Mouse (Mus musculus) spleen, adult 12 weeks (tissue): ENCODE data around the gene Eno1.

Experiments used
- DNase-seq: peaks from one replicate; pipeline ENCODE4 v3.0.0; 2022; ENCODE audit warnings: low spot score

The Eno1 gene

GRCm38 (mm10) chr4:150236521-150237481 lies at the start of gene Eno1:
Eno1 (plus strand) TSS chr4:150236721.
- DNase-seq = peak; percentile 94

- no peak for DNase-seq
Observed at GRCm38 (mm10) chr4:150188236-150188635, 48.3 kb upstream of the Eno1 start.

DNA sequence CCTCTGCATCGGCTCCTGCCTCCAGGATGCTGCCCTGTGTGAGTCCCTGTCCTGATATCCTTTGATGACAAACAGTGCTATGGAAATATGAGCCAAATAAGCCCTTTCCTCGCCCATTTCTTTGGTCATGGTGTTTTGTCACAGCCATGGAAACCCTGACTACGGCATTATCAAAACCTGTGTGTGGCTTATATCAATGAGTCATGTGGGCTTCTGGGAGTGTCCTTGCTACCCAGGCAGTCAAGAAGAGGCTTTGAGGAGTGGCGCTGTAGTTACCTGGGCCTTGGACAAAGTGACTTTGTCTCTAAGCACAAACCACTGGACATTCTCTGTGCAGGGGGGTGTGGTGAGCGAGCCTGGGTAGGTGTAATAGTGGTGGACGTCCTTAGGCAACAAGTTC lies 44.3 kb upstream of the Eno1 start:
- DNase-seq = no peak

DNA sequence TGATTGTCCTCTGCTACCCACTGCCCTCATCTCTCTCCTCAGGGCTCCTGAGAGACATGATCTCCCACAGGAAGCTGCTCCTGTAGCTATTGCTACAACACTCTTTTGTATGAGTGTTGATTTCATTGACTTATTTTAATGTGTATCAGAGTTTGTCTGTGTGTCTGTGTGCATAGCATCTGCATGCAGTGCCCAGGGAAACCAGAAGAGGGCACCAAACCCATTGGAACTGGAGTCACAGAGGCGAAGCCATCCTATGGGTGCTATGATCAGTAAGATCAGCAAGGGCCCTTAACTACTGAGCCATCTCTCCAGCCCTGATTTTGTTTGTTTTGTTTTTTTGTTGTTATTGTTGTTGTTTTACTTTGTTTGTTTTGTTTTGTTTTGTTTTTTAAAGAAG lies 42.6 kb upstream of the Eno1 start:
- DNase-seq = no peak

DNA sequence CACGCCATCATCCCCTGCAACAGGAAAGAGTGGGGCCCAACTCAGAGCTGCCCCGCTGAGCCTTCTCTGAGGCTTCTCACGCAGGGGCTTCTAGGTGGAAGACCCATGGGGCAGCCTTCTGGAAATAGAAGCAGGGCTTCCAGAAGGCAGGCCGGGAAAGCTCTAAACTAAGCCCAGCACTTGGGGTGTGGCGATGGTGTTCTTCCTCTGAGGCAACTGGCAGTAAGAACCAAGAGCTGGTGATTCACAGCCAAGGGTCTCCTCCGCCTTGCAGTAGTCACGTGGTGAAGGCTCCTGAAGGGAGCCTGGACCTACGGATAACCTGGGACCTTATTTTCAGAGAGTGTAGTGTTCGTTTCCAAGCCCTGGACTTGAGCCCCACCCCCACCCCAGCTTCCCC lies 38.3 kb upstream of the Eno1 start:
- DNase-seq = no peak

GRCm38 (mm10) chr4:150201232-150201631 lies 35.3 kb upstream of the Eno1 start, which contains the start of gene Car6:
Car6 (minus strand) TSS chr4:150201332.
- DNase-seq = no peak

GRCm38 (mm10) chr4:150202702-150203101 lies 33.8 kb upstream of the Eno1 start:
- no peak for DNase-seq

DNA sequence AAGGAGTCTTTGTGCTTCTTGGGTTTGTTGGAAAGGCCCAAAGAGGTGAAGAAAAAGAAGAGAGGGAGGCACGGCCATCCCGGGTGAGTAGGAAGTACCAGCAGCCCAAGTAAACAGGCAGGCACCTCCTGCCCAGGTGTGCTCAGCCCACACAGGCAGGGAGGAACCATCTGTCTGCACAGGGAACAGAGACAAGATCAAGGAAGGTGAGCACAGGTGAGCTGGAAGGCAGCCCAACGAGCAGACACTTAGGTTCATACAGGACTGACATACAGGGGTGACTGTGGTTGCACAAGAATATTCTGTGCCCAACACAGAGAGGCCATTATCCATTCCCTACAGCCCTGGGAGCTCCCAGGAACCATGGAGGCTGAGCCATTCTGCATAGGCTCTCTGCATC lies 31.6 kb upstream of the Eno1 start:
- no peak for DNase-seq

- DNase-seq = no peak
Observed at GRCm38 (mm10) chr4:150209751-150210150, 26.8 kb upstream of the Eno1 start.

- DNase-seq = no peak
Observed at GRCm38 (mm10) chr4:150210306-150210705, 26.2 kb upstream of the Eno1 start.

DNA sequence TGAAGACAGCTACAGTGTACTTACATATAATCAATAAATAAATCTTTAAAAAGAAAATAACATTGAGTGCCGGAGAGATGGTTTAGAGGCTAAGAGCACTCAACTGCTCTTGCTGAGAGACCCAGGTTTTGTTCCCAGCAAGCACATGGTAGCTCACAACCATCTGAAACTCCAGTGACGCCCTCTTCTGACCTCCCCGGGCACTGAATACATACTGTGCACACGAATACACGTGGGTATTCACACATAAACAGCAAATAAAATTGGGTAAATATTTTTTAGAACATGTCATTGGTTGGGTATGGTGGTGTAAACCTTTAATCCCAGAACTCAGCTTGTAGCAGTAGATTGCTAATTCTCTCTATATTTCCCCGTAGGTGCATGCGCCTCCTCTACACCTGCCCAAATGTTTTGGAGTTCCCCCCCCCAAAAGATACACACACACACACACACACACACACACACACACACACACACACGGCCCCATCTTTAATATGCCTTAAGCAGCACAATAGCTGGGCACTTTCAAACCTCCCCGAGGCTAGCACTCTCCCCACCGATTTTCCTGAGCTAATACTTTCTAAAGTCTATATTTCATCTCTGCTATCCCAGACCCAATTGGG lies 24.5 kb upstream of the Eno1 start:
- DNase-seq = no peak

DNA sequence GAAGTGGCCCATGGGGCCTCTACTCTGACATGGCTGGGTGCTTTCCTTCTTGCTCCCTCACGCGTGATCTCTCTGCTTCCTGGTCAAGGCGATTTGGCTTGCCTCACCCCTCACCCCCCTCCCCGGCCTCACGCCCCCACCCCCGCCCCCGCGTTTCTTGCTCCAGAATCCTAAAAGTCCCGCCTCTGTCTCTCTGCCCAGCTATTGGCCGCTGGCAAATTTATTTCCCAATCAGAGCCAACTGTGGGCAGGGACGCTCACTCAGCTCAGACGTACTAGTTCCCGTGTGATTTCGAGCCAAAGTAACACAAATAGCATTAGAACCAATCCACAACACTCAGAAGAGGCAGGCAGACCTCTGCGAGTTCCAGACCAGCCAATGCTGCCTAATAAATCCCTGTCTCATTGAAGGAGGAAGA lies 24.0 kb upstream of the Eno1 start:
- DNase-seq = peak; percentile 17

DNA sequence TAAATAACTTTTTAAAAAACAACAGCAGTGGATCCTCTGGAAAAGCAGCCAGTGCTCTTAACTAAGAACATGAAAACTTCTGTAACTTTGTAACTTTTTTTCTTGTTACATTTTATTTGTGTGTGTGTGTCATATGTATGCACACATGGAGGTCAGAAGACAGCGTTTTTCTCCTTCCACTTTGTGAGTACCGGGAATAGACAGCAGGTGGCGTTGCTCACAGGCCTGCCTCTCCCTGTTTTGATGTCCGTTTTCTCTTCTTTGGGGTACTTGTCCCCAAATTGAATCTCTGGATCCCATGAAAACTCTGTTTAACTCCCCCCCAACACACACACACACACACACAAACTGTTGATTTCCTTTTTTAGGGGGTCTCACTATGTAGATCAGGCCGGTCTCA lies 22.6 kb upstream of the Eno1 start:
- no peak for DNase-seq

- no peak for DNase-seq
Observed at GRCm38 (mm10) chr4:150216423-150216822, 20.1 kb upstream of the Eno1 start.

DNA sequence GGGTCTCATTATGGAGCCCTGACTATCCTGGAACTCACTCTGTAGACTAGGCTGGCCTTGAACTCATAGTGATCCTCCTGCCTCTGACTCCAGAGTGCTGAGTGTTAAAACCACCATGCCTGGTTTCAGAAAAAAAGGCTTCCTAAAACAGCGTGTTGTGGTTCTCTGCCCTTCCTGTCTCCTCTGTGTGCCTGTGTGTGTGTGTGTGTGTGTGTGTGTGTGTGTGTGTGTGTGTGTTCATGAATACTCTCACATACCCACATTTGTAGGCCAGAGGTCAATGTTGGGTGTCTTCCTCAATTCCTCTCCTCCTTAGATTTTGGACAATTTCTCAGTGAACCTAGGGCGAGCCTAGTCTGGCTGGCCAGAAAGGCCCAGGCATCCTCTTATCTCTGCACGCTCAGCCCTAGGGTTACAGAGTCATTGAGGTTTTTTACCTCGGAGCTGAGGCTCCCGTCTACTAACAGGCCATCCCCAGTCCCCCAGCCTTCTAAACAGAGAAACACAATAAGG lies 19.4 kb upstream of the Eno1 start:
- no peak for DNase-seq

GRCm38 (mm10) chr4:150217935-150218334 lies 18.6 kb upstream of the Eno1 start:
- DNase-seq = no peak

DNA sequence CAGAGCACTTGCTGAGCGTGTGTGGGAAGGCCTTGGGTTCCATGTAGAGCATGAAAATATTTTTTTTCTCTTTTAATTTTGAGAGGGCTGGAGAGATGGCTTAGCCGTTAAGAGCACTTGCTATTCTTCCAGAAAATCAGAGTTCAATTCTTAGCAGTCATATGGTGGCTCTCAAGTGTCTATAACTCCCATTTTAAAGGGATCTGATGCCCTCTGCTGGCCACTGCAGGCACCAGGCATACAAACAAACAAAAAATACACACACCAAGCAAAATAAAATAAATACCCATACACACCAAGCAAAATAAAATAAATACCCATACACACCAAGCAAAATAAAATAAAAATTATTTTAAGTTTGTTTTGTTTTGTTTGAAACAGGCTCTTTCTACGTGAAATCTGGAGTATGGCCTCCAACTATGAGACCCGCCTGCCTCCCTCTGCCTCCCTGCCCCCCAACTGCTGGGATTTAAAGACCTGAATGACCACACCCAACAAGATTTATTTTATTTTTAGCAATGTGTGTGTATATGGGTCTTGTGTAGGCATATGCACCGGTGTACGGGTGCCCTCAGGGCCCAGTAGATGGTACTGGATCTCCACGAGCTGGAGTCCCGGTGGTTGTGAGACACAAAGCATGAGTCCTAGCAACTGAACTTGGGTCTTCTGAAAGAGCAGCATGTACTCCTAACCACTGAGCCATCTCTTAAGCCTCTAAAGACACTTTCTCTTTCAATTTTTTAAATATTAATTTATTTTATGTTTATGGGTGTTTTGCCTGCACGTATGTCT lies 16.8 kb upstream of the Eno1 start:
- DNase-seq = no peak

- DNase-seq = no peak
Observed at GRCm38 (mm10) chr4:150220584-150220983, 15.9 kb upstream of the Eno1 start.

DNA sequence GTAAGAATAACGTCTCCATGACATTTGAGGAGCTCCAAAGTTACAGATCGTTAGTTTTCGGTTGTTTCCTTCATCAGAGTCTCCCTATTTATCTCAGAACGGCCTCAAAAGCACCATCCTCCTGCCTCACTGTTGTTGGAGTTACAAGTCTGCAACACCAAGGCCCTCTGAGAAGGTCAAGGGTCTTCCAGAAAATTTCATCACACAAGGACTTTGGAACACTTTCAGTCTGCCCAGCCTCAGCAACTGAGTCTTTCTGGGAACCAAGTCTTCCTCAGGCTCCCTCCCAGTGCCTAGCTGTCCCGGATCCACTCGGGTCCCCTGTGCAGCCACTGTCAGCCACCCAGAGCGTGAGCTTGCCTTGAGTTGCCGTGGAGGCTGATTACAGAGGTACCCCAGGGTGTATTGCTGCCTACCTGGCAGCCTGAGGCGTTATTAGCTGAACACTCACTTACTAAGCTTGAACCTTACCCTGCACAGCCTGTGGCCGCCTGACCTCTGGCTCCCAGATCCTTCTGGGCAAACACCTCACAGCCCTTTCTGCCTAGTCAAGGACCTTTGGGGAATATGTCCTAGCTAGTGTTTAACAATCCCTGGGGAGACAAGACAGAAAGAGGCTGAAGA lies 15.4 kb upstream of the Eno1 start:
- DNase-seq = no peak

GRCm38 (mm10) chr4:150223830-150224229 lies 12.7 kb upstream of the Eno1 start:
- no peak for DNase-seq

GRCm38 (mm10) chr4:150225700-150226099 lies 10.8 kb upstream of the Eno1 start:
- DNase-seq = no peak
